Mouse (Mus musculus) large intestine, adult 2 months (tissue): ENCODE data around the gene Lypd1. TPM values are rescaled to one million over a fixed set of nuclear protein-coding genes. Genes with fewer than 3 reads are reported as not detected.

Experiments
- DNase-seq: peaks from one replicate; pipeline ENCODE4 v3.0.0-alpha.2; 2012; ENCODE audit warnings: low read depth, low spot score
- WGBS: fragments of 180-500 bp; shearing (Covaris S2); methylation state at CpG from one replicate; pipeline ENCODE4 v1.1.7; 2018; 5-methylcytosine and 5-hydroxymethylcytosine counted together
- polyA plus RNA-seq: library from polyadenylated mRNA; depleted of rRNA; stranded (reverse); fragments of >200 nt; gene quantifications from 2 replicates; pipeline ENCODE4 v1.2.3, GENCODE M21; 2012; rRNA removed

Lypd1 gene
- polyA plus RNA-seq = 0.16 and 0.53 TPM in 2 replicates

GRCm38 (mm10) chr1:125912601-125913600, at the start of gene Lypd1:
TSS of gene Lypd1 (minus strand) at chr1:125913101.
- 8% methylated on average over 30 of the region's 30 CpGs for WGBS

DNA sequence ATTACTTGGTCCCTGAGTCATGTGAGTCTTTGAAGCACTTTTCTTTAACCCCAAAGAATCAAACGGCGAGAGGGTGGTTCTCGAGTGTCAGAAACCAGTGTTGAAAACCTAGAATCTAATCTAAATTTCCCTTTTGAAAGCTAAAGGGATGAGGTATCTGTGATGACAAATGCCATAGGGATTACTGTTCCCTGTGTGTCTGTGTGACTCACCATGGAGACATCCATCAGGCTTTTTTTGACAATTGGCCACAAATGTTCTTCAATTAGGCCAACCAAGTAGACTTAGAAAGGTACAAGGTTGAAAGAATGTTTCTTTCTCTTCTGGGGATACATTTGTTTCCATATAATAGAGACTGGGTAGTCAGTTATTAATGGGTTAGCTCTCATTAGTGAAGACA, 38.1 kb upstream of the Lypd1 start:
- DNase-seq = no peak
- WGBS = 96% methylated on average over 3 of the region's 3 CpGs

More at GRCm38 (mm10) chr1:125912601-125913600, at the start of gene Lypd1:
- no peak for DNase-seq

DNA sequence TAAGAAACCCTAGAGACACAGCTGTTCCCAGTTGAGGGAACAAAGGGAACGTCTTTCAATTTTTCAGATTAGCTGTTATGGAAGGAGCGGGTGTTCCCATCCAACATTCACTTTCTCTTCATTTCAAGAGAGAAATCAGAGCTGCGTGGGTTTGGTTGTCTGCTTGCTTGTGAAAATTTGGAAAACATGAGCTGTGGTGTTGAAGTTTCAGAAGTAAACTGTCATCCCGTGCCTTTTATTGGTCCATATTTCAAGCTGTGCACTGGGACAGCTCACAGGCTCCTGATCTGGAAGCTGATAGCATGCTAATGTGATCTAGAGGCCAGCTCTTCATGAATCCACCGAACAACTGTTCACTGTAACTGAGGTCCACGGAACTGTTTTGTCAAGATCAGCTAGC, 36.2 kb upstream of the Lypd1 start:
- WGBS = 65% methylated on average over 6 of the region's 6 CpGs
- DNase-seq = no peak

DNA sequence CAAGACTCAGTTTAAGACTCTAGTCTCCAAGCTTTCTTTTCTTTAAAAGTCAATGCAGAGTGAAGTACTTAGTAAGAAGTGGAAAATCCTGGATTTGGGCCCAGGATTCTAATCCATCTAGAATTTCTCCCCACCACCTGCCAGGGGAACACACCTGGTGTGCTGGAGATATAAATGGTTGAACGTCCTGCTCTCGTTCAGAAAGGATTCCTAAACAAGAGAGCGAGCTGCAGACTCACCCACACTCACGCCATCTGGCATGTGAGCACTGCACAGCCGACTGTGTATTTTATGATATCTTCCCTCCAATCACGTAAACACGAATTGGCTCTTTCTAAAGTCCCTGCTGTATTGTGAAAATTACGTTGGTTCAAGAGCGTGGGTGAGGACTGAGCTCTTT, 32.2 kb upstream of the Lypd1 start:
- no peak for DNase-seq
- WGBS = 16% methylated on average over 9 of the region's 9 CpGs

DNA sequence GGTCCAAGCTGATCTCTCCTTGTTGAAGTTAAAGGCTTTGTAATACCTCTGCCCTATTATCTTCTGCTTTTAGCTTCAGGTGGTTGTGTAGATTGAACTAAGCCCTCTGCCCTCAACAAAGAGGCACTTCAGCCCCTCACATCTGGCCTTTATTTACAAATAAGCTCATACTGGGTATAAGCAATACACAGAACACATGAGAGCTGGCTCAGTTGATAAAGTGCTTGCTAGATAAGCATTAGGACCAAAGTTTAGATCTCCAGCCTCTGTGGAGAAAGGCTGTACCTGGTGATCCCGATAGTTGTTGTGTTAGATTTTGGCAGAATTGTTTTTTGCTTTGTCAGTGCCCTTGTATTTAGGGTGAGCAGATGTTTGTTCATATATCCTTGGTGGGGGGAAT, 30.4 kb upstream of the Lypd1 start:
- 88% methylated on average over 1 of the region's 1 CpGs for WGBS
- no peak for DNase-seq

DNA sequence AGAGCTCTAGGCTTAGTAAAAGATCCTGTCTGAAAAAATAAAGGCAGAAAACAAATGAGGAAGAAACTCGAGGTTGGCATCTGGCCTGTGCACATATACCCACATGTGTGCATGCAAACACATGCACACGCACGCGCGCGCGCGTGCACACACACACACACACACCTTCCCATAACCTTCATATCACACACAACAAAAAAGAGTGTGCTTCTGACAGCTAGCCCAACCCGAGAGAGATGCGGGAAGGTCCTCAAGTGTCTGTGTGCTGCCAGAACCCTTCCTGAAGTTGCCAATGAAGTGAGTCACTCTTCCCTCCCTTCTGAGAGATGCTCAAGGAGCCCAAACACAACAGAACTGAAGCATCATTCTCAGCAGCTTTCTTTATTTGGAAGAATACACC, 12.6 kb upstream of the Lypd1 start:
- no peak for DNase-seq
- WGBS = 88% methylated on average over 10 of the region's 10 CpGs

- DNase-seq = no peak
- WGBS = 48% methylated on average over 2 of the region's 2 CpGs
Observed at GRCm38 (mm10) chr1:125923062-125923461, 10.2 kb upstream of the Lypd1 start.

DNA sequence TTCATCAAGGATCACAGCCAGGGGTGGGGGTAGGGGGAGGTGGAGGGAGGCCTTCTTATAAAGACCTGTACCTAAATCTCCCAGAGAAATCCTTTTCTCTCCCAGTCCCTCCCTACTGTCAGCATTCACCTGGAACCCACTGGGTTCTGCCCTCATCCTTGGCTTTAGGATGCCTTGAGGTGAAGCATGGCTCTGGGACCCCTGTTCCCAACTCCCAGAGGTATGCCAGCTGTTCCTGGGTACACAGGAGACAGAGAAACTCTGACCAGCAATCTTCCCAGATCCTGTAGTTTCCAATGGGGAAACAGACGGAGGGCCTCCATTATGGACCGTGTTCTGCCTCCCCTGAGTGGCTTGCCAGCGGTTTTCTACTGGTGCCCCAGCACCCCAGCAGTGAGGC, 7.8 kb upstream of the Lypd1 start:
- no peak for DNase-seq
- 95% methylated on average over 3 of the region's 3 CpGs for WGBS

DNA sequence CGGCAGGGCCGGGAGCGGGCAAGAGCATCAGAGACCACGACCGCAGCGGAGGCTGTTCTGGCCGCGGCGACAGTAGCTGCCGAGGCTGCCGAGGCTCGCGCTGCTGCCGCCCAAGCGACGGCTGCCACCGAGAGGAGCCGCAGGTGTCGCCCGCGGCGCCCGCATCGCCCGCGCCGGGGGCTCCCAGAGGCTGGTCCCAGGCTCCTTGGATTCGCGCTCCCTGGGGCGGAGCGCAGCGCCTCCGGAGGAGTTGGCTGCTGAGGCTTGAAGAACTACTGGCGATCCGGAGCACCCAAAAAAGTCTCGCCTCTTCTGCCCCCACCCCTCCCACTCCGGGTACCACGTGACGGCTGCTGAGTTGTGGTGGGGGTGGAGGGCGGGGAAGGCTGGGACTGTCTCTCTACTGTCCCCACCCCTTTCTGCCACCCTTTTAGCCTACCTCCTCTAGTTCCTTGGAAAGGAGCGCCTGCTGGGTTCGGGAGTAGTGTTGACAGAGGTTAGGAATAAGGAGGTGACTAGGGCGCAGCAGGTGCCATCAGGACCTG, 928 bp downstream of the Lypd1 start:
- no peak for DNase-seq
- WGBS = under 1% methylated on average over 43 of the region's 43 CpGs

- under 1% methylated on average over 35 of the region's 35 CpGs for WGBS
- DNase-seq = no peak
Observed at GRCm38 (mm10) chr1:125911337-125911900, 1.5 kb downstream of the Lypd1 start.

DNA sequence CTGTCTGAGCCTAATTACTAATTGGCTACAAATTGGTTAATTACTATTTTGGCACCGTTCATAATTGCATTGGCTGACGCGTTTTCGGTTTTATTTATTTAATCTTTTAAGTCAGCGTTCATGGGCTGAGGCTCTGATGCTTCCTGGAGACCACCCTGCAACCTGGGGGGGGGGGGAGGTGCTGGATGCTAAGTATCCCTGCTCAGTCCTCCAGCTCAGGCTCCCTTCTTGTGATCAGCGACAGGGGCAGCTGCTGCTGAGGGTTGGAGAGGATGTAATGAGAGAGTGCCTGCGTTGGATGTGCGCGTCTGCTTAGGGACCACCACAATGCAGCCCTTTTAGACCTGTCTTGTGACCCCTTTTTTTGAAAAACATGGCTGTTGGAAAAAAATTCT, 2.0 kb downstream of the Lypd1 start:
- 6% methylated on average over 9 of the region's 9 CpGs for WGBS
- no peak for DNase-seq

- no peak for DNase-seq
Observed at GRCm38 (mm10) chr1:125910211-125910870, 2.6 kb downstream of the Lypd1 start.

GRCm38 (mm10) chr1:125893158-125893557, 19.7 kb downstream of the Lypd1 start:
- WGBS = 86% methylated on average over 9 of the region's 9 CpGs

More at GRCm38 (mm10) chr1:125910211-125910870, 2.6 kb downstream of the Lypd1 start:
- 18% methylated on average over 14 of the region's 14 CpGs for WGBS

DNA sequence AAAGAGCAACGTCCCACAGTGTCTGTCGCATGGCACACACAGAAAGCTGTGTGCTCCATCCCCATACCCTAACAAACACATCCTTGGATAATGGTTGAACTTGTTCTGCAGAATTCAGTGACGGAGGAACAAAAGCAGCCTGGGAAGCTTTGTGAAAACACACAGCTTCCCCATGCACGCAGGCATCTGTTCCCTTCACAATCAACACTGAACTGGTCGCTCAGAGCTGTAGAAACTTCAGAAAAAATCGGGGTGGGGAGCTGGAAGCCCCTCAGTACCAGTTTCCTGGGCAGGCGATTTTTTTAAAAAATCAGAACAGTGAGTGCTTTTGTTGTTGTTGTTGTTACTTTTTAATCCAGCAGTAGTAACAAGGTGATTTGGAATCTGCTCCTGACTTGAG, 42.8 kb downstream of the Lypd1 start:
- DNase-seq = no peak
- WGBS = 68% methylated on average over 7 of the region's 7 CpGs

More at GRCm38 (mm10) chr1:125893158-125893557, 19.7 kb downstream of the Lypd1 start:
- no peak for DNase-seq

GRCm38 (mm10) chr1:125858631-125859030, 54.3 kb downstream of the Lypd1 start:
- no peak for DNase-seq
- 82% methylated on average over 5 of the region's 5 CpGs for whole genome bisulfite sequencing

DNA sequence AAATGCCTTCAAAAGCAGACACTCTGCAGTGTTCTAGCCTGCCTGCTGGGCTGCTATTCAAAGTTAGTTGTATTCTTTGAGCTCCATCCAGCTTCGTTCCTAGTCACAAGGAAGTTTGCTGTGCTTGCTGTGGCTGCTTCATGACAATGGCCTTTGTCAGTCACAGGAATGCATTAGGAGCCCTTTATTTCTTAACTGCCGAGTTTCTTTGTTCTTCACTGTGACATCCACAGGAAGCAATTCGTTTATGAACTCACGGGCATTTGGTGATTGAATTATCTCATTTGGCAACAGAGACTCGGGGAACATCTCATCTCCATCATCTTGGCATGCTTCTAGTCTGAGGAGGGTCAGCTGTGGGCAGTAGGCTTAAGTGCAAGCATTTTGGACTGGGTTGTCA, 58.3 kb downstream of the Lypd1 start:
- no peak for DNase-seq
- 27% methylated on average over 5 of the region's 5 CpGs for WGBS

- WGBS = 74% methylated on average over 13 of the region's 13 CpGs
- no peak for DNase-seq
Observed at GRCm38 (mm10) chr1:125839746-125840392, 73.0 kb downstream of the Lypd1 start.

DNA sequence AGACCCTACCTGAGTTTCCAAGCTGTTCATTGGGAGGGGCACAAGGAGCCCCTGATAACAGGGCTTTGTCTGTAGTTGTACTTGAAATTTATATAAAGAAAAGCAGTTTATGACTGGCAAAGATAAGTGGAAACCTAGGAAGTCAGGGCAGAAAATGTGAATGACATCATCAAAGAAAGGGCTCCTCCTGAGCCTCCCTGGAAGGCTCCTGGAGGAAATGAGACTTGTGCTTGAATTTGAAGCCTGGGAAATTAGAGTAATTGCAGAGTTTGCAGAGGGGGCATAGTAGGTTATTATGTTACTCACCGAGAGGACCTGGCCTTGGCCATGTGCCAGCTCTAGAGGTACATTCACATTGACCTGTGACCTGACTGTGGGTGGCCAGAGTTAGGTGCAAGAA, 75.4 kb downstream of the Lypd1 start:
- no peak for DNase-seq
- WGBS = 6% methylated on average over 1 of the region's 1 CpGs

- 92% methylated on average over 4 of the region's 4 CpGs for whole genome bisulfite sequencing
- DNase-seq = no peak
Observed at GRCm38 (mm10) chr1:125823611-125824010, 89.3 kb downstream of the Lypd1 start.

DNA sequence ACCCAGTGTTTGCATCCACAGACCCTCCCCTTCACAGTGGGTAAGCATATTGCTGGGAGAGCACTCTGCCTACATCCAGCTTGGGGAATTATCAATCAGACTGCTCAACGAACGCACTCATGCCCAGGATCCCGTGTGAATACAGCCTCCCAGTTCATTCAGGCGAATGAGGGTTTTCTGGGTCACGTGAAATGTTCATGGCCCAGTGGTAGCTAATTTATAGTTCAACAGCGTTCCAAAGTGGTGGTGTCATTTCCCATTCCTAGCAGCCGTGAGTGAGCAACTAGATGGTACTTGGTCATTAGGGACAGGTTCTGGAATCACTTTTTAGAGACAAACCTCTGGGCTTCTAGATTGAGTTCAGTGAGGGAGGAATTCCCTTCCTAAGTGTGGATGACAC, 91.8 kb downstream of the Lypd1 start:
- WGBS = 95% methylated on average over 7 of the region's 7 CpGs
- no peak for DNase-seq
